Mouse (Mus musculus): ENCODE measurements around the gene Dynlrb2.

Gene Dynlrb2

DNA sequence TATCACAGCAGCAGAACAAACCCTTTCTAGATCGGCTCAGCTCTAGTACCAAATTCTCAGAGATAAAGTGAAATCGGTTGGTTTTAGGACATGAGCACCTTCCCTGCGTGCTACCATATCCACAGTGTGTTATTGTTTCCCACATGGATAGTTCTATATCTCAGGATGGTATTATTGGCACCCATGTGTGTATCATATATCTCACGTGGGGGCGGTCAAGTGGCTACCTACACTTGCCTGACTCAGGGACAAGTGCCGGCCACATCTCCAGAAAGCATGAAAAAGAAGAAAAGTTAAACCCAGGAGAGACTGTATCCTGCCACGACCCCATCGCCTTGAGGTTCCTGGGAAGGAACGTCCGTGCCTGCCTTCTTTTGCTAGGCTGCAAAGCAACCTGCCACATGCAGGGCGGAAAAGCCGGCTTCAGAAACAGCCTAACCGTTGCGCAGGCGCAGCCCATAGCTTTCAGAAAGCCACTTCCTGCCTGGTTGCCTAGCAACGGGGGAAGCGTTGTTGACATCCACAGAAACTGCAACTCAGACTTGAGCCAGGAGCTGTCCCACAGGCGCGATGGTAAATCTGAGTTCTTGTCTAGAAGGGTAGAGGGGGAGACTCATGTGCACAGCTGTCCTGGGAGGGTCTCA lies at the start of gene Dynlrb2:
Gene Dynlrb2, plus strand, starts transcription at position 498 of the 644 bp plus-strand sequence.
- peak; percentile 84 for DNase-seq

DNA sequence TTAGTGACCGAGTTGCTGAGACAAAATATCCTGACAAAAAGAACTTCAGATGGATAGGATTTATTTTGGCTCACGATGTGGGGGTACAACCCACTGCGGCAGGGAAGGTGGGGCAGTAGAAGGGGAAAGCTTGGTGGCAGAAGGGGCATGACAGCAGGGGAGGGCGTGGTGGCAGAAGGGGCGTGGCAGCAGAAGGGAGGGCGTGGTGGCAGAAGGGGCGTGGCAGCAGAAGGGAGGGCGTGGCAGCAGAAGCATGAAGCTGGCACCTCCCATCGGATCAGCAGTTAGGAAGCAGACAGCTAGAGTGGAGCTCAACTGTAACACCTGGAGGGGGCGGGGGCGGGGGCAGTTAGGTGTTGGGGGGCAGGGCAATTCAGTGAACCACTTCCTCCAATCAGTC lies 46.2 kb upstream of the Dynlrb2 start:
- DNase-seq, result no peak

DNA sequence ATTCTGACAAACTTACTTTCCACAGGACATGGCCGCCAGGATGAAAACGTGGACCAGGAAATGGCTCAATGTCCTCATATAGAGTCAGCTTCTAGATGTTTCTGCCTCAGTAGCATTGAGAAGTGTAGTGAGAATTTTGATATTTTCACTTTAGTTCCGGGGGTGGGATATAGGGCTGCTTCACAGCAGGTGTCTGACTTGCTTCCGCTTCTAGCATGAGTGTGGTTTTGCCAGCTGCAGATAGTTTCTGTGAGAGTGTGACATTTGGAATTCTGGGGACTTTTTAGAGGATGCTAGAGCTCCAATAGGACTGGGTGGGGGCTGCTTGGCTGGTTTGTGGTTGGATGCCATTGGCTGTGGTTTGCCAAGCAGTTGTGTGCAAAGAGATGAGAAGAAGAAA lies 43.3 kb upstream of the Dynlrb2 start:
- no peak for DNase-seq

DNA sequence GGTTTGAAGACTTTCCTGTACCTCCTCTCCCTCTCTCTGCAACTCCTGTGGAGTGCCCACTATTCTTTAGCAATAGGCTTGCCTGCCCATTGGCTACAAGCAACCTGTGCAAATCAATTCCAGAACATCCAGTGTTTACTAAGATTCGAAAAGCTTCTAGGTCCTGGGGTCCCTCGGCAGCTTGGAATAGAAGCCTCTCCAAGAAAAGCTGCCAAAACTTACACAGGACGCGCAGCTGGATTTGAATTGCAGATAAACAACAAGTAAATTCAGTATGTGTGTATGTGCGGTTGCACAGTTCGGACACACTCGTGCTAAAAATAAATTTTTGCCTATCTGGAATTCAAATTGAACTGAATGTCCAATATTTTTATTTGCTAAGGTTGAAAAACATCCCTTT lies 38.2 kb upstream of the Dynlrb2 start:
- DNase-seq, result no peak

DNA sequence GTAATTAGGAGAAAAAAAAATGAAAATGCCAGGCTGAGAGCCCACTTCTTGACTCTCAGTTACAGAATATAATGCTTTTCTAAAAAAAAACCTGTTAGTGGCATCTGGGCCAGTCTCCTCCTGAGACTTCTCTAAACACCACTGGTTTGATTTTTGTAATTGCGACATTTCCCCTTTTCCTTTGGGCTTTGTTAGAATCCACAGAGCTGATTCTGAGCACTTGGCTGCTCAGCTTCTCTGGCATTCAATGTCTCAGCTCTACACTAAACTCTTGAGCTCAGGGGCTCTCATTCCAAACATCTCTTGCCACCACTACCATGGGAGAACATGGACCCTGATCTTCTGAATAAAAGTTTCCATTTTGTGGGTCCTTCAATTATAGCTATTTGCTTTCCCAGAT lies 37.7 kb upstream of the Dynlrb2 start:
- DNase-seq, result no peak

DNA sequence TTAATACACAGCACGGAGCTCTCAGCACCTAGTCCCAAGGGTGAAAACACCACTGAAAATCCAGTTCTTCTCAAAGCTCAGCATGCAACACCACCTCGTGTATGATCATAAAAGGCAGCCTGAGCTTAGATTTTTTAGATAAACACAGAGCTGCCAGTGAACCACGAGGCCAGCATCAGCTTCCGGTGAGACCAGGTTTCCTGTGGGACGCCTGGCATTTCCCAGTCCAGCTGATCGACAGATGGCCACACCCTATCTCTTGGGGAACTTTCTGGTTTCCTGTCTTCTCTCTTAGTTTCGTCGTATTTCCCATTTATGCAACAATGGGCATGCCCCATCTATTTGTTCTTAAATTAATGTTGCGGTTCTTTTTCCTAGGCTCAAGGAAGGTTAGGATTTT lies 26.8 kb upstream of the Dynlrb2 start:
- no peak for DNase-seq

DNA sequence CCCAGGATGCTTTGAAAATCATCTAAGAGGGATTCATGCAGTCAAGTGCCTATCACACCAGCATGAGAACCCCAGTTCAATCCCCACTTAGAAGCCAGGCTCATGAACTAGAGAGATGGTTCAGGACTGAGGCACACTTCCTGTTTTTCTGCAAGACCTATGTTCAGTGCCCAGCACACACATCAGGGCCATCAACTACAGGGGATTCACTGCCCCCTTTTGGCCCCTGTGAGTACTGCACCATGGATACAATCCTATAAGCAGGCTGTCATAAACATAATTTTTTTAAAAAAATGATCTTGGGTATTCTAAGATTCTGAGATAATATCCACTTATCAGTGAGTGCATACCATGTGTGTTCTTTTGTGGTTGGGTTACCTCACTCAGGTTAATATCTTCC lies 26.1 kb upstream of the Dynlrb2 start:
- no peak for DNase-seq

DNA sequence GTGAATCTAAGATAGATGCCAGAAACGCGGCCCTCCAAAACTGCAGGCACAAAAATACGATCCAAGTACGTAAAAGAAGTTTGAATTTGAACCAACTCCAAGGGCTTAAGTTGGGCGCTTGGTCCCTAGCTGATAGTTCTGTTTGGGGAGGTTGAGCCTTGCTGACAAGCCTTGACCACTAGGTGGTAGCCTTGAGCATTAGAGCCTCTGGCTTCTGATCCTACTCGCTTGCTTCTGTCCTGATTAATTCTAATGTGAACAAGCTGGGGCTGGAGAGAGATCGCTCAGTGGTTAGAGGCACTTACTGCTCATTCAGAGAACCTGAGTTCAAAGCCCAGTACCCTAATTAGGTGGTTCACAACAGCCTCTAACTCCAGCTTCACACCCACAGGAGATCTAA lies 23.9 kb upstream of the Dynlrb2 start:
- peak; percentile 76 for DNase-seq

DNA sequence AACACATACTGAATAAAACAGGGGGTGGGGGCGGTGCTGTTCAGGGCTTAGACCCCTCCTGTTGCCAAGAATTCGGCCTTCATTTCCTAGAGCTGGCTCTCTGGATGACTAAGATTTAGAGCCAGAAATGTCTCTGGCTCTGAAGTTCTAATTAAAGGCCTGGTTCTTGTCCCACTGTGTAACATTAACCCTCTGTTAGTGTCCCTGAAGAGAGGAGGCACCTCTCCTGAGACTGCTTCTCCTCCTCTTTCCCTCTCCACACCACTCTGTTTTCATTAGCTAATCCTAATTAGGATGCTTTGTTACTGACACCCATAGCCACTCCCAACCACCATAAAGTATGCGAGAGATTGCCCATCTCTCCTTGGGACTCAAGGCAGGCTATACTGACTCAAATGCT lies 22.0 kb upstream of the Dynlrb2 start:
- no peak for DNase-seq

DNA sequence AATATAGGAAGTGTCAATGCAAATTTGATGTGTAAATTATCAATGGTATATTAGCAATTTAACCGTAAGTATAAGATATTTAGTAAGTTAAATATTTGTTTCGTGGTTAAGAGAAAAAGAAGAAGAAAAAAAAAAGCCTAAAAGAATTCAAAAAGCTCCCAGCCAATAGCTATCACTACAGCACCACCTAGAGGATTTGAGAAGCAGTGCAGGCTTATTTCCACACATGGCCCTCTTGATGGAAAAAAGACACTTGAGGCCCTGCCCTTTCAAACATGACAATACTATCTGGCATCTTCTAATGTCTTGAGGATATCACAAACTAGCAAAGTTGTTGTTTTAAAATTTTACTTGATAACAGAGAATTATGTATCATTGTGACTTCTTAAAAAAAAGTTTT lies 20.7 kb upstream of the Dynlrb2 start:
- no peak for DNase-seq

DNA sequence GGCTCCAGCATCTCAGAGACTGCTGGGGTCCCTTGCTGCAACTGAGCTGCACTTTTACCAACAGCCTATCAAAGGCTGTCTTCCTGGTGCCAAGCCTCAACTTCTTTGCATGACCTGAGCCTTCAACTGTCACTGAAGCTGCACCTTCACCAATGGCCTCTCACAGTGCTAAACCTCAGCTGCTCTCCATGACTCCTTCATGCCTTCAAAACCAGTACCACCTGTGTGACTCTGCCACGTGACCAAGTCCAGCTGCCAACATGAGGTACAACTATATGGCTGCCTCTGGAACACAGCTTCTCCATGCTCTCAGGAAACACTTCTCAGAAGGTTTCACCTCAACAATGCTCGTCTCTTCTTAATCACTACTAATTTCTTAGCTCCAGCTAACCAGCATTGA lies 16.2 kb upstream of the Dynlrb2 start:
- DNase-seq, result no peak

DNA sequence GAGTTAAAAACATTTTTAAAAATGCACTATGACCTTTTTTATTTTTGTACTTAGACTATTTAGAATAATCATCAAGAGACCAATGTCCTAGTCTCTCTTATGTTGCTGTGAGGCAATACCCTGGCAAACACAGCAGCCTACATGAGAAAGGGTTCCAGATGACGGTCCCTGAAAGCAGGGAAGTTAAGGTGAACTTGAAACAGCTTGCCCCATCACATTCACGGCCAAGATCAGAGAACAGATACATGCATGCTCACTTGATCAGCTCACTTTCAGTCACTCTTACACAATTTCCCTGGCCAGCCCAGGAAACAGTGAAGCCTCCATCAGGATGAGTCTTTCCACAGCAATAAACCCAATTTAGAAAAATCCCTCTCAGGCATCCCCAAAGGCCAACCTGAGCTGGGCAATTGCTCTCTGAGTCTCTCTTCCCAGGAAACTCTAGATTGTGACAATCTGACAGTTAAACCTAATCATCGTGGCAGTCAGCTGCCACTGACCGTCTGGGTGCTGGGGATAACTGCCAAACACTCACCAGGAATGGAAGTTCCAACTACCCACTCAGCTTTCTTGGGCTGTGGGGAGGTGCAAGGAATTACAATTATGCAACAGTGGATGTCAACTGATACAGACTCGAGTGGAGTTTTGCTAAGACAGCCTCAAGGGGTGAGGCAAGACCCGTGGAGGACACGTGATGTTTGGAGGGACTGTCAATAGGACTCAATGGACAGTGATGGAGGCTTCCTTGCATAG lies 4.5 kb upstream of the Dynlrb2 start:
- DNase-seq, result no peak

DNA sequence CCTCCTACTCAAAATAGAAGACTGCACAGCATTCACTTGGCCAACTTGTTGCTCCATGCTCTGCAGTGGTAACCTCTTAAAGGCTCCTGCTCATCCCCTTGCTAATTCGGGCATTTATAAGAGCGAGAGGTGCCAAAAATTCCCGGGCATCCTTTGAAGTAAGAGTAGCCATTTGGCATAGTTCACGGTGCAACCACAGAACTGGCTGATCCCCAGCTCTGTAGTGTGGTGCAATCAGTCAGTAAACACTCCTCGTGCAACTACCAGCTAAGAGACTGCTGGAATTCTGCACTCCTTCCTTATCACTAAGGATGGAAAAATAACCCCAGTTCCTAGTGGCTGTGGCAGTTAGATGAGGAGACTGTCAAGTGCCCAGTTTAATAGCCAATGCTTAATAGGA lies 3.9 kb downstream of the Dynlrb2 start:
- DNase-seq, result no peak

DNA sequence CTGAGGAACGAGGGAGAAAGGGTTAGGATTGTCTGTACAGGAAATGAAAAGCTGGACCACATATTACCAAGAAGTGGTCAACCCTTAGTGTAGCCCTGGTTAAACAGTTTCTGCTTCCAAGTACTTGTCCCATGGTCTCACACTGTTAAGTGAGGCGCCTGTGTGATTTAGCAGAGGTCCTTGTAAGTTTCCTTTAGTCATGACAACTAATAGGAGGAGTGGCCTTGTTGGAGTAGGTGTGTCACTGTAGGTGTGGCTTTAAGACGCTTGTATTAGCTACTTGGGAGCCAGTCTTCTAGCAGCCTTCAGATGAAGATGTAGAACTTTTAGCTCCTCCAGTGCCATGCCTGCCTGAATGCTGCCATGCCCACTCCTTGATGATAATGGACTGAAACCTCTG lies 4.5 kb downstream of the Dynlrb2 start:
- DNase-seq, result no peak

DNA sequence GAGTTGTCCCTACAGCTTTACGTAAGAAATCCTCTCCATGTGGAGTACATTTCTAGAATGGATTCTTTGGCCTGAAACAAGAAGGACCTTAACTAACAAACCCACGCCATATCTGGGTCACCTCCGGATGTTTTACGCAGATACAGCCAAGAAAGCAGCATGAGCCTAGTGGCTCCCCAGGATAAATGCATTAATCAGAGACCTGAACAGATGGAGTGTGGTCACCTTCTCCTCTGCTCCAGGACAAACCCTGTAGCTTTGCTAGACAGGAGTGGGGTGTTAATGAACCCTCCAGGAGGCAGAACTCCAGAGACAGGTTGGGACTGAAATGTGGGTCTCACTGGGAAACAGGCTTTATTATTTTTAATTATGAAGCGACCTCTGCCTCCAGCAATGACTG lies 14.9 kb downstream of the Dynlrb2 start:
- peak; percentile 80 for DNase-seq

DNA sequence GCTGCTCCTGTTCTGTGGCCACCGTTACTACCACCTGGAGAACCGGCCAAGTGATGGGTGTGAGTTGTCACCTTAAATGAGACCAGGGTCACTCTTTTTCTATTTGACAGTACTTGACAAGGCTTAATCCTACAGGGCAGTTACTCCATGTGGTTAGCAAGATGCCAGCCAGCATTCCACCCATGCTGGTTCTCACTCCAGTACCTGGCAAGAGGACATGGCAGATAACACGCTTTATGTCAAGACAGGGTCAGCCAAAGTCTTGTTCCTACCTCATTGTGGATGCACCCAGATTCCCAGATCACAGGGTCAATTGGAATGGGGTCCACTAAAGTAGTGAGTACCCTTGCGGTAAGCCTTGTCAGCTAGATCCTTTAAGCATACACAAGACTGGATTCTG lies 16.4 kb downstream of the Dynlrb2 start:
- DNase-seq, result no peak

DNA sequence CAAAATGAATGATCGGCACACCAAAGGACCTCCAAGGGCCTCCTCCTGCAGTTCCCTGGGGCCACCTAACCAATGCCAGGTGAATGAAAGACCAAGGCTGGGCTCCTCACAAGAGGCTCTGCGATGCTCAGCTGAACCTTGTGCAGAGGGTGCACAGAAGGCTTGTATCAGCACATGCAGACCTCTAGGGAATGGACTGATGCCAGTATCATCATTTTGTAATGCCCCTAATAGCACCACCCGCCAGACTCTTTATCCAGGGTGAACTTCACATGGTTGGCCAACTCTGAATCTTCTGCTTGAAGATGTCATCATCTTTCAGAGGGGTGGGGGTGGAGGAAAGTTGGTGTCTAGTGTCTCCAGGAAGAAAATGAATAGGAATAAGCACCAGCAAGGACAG lies 16.9 kb downstream of the Dynlrb2 start:
- no peak for DNase-seq

DNA sequence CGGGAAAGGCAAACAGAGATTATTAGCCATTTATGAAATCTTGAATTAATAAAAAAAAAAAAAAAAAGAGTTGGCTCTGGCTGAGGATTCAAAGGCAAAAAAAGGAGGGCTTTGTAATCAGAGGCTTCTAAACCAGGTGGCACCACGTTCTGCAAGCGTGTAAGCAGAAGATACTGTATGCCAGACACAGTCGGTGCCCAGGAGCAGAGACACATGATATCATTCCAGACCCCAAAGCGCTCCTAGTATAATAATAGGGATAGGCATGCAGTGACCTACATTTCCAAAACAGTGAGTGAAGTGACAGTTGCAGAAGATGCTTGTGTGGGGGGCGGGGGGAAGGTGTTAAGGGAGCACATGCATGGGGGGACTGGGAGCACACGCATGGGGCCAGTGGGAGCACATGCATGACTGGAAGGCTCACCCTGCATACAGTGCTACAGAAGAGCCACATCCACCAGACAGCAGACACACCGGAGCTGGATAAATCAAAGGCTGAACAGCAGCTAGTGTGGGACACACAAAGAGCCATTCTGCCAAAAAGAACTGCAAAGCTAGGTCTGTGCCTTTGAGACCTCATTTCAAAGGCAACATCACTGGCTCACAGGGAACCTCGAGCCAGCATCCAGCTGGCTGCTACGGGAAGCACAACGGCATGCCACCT lies 17.5 kb downstream of the Dynlrb2 start:
- DNase-seq, result no peak

DNA sequence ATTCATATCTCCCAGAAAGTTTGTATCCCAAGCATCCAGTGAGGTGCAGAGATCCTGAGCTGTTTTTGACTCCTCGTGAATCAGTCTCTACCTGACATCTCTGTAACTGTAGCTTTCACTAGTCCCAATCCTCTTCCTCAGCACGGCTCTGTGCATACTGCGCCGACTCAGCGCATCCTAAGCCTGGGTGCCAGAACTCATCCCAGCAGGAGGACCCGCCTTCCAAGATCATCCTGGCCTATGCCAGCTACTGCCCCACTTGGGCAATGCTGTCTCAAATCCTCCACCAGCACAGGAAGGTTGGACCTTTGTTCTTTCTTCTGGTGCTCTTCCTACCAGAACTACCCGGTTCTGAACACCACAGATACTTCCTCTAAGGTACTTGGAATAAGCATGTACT lies 20.1 kb downstream of the Dynlrb2 start:
- peak; percentile 54 for DNase-seq

DNA sequence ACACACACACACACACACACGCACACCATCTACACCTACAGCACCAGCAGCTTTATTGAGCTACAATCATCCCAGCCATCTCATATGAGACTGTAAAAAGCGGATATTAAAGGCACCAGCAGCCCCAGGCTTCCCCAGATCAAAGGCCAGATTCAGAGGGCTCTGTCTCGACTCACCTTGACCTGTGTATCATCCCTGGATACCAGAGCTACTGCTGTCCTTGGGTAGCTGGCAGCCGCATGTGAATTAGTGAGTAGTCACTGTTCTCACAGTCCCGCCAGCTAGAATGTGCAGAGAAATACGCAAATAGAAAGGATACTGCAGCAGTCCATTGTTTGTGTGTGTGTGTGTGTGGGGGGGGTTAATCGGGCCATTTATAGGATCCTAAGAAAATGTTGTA lies 24.0 kb downstream of the Dynlrb2 start:
- DNase-seq, result no peak

DNA sequence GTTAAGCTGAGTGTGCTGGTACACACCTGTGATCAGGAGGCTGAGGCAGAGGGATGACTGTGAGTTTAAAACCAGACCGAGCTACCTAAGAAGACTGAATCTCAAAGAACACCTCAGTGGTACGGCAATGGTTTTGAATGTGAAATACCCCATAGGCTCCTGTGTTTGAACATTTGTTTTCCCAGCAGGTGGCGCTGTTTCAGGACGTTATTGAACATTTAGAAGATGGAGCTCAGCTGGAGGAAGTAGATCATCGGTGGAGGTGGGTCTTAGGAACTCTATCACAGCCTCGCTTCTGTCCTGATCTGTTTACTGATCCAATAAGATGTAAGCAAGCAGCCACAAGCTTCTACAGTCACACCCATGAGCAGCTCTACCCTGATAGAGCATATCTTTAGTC lies 28.3 kb downstream of the Dynlrb2 start:
- DNase-seq, result no peak

DNA sequence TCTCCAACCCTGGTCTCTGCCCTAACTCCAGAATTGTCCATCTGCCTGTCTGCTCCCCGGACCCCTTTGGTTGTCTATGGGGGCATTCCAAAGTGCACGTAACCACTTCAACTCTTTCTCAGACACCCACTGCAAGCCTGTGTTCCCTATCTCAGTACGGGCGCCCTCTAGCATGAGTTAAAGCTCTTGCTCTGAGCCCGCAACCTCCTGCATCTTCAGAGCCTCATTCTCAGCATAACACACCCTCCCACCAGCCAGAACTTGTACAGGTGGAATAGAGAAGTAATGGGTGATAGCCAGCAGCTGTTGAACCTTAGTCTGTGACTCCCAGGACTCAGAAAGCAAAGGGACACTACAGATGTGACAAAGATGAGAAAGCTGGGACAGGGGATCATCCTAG lies 32.0 kb downstream of the Dynlrb2 start:
- no peak for DNase-seq

DNA sequence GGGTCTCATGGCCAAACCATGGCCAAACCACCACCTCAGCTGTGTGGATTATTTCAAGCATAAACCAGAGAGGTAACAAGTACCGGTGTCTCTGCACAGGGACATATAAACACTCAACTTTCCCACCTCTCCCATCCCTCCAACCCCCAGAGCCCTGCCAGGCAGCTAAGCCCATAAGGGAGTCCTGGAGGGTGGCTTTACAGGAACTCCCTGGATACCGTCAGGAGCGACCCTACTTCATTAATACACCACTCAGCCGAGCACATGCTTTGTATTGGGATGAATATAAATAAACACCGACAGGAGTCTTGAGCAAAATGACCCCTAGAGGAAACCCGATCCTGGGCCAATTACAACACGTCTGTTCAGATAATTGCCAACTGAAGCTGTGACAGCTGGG lies 34.0 kb downstream of the Dynlrb2 start:
- no peak for DNase-seq

DNA sequence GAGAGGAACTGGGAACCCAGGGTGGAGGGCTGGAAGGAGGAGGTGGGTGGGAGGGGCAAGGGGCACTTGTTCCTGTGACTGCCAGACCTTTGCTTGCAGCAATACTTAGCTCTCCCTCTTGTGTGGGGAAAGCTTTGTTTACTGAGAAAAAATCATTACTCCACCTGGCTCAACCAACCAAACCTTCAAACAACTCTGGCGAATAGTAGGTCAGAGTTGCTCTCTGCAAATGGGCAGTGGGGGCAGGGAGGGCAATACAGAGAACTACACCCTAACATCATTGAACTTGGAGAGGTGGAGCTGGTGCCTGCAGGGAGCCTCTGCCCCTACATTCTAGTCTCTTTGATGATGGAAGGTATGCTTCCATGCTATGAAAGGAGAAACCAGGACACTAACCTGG lies 35.4 kb downstream of the Dynlrb2 start:
- no peak for DNase-seq
